Mouse (Mus musculus): Measurements from ENCODE around the gene Olfr477. TPM values are rescaled to one million over a fixed set of nuclear protein-coding genes. Genes with fewer than 3 reads are reported as not detected.

The Olfr477 gene
- polyA plus RNA-seq (2012; fragmentation: generic; extraction: Trizol) = not detected

DNA sequence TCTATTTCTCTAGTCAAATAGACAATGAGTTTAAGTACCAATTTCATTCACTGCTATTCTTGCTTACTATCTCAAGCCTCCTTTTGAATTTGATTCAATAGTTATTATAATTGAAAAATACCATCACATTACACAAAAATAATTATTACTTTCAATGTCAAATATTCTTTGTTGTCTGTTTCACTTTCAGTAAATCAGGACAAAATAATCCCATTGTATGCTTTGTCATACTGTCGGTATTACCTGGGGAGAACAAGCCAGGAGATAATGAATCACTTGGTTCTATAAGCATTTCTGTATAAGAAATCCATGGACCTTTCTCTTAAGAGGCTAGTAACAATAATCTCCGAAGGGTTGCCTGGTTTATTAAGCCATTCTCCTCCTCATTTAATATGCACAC lies at the start of gene Olfr477:
Olfr477 (plus strand) TSS at position 301 of the 400 bp plus-strand sequence.

DNA sequence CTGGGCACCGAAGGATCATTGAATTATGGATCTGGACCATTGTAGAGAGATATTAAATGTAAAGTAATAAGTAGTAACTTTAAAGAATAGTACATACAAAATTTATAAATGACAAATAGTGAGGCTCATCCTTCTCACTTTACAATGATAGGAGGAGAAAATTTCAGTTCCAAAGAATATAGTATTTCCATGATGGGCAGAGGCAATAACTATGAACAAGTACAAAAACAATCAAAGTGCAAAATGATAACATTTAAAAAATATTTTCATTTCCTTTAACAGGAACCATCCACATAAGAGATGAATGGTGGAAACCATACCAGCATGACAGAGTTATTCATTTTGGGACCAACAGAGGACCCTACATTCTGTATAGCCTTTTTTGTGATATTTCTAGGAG lies 32.1 kb upstream of the Olfr477 start, which contains the start of gene Olfr474:
Olfr474 (plus strand) TSS at position 301 of the 400 bp plus-strand sequence.

DNA sequence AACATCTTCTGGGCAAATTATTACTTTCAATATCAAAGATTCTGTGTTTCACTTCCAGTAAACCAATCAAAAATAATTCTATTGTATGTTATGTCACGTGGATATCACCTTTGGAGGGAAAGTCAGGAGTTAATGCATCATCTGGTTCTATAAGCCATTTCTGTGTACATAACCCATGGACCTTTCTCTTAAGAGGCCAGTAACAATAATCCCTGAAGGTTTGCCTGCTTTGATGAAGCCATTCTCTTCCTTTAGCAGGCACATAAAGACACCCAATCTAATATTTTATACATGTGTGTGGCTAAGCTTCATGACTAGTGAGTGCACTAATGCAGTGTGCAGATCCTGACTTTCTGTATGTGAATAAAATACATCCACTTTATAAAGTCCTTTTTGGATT lies 22.0 kb upstream of the Olfr477 start, which contains the start of gene Olfr476:
Olfr476 (plus strand) TSS at position 301 of the 400 bp plus-strand sequence.

GRCm38 (mm10) chr7:108033889-108034288 lies 47.4 kb downstream of the Olfr477 start, which contains the start of gene Olfr478:
Gene Olfr478, minus strand, starts transcription at chr7:108033989.

Other genes starting within 250 kb of the Olfr477 start
- gene Cyb5r2, start 228.7 kb upstream of the Olfr477 start, polyA plus RNA-seq (2012; fragmentation: generic; extraction: Trizol) = not detected
- under 1 TPM in 1 of 2 experiments, not detected in 1; 0.02 TPM for gene Ovch2, start 185.5 kb upstream of the Olfr477 start, polyA plus RNA-seq (2012; fragmentation: generic; extraction: Trizol)
- gene Olfr467, start 174.4 kb upstream of the Olfr477 start, polyA plus RNA-seq (2012; fragmentation: generic; extraction: Trizol) = not detected
- gene Olfr469, start 161.2 kb upstream of the Olfr477 start, polyA plus RNA-seq (2012; fragmentation: generic; extraction: Trizol) = not detected
- not detected for gene Olfr470, start 139.2 kb upstream of the Olfr477 start, polyA plus RNA-seq (2012; fragmentation: generic; extraction: Trizol)
- not detected for gene Olfr472, start 88.8 kb upstream of the Olfr477 start, polyA plus RNA-seq (2012; fragmentation: generic; extraction: Trizol)
- not detected for gene Olfr473, start 56.2 kb upstream of the Olfr477 start, polyA plus RNA-seq (2012; fragmentation: generic; extraction: Trizol)
- not detected for gene Olfr474, start 32.0 kb upstream of the Olfr477 start, polyA plus RNA-seq (2012; fragmentation: generic; extraction: Trizol)
- gene Olfr476, start 21.9 kb upstream of the Olfr477 start, polyA plus RNA-seq (2012; fragmentation: generic; extraction: Trizol) = not detected
- gene Olfr478, start 47.3 kb downstream of the Olfr477 start, polyA plus RNA-seq (2012; fragmentation: generic; extraction: Trizol) = not detected
- not detected for gene Olfr479, start 64.0 kb downstream of the Olfr477 start, polyA plus RNA-seq (2012; fragmentation: generic; extraction: Trizol)
- gene Olfr480, start 80.7 kb downstream of the Olfr477 start, polyA plus RNA-seq (2012; fragmentation: generic; extraction: Trizol) = not detected
- not detected for gene Olfr481, start 93.2 kb downstream of the Olfr477 start, polyA plus RNA-seq (2012; fragmentation: generic; extraction: Trizol)
- gene Olfr482, start 110.9 kb downstream of the Olfr477 start, polyA plus RNA-seq (2012; fragmentation: generic; extraction: Trizol) = under 1 TPM in 1 of 2 experiments, not detected in 1; 0.02 TPM
- not detected for gene Olfr483, start 114.2 kb downstream of the Olfr477 start, polyA plus RNA-seq (2012; fragmentation: generic; extraction: Trizol)
- gene Olfr484, start 140.8 kb downstream of the Olfr477 start, polyA plus RNA-seq (2012; fragmentation: generic; extraction: Trizol) = not detected
- gene Olfr485, start 173.2 kb downstream of the Olfr477 start, polyA plus RNA-seq (2012; fragmentation: generic; extraction: Trizol) = not detected
- gene Olfr486, start 186.0 kb downstream of the Olfr477 start, polyA plus RNA-seq (2012; fragmentation: generic; extraction: Trizol) = not detected
- not detected for gene Olfr487, start 227.9 kb downstream of the Olfr477 start, polyA plus RNA-seq (2012; fragmentation: generic; extraction: Trizol)